Mouse (Mus musculus): ENCODE measurements around the gene Ubxn6.

Ubxn6 gene

GRCm38 (mm10) chr17:56055945-56056678, 18.7 kb downstream of the Ubxn6 start:
- no peak for DNase-seq (ENCODE audit: low spot score in 2 of 2)

GRCm38 (mm10) chr17:56054938-56055337, 19.9 kb downstream of the Ubxn6 start:
- DNase-seq (ENCODE audit: low spot score in 2 of 2): no peak

GRCm38 (mm10) chr17:56051369-56051768, 23.5 kb downstream of the Ubxn6 start:
- DNase-seq (ENCODE audit: low spot score in 2 of 2): no peak

GRCm38 (mm10) chr17:56040857-56041163, 34.0 kb downstream of the Ubxn6 start:
- DNase-seq (ENCODE audit: low spot score in 2 of 2): no peak

GRCm38 (mm10) chr17:56040030-56040856, 34.6 kb downstream of the Ubxn6 start, which contains the start of gene Chaf1a:
Chaf1a (plus strand) TSS chr17:56040439.
- DNase-seq (ENCODE audit: low spot score in 2 of 2): peak; percentile 94 to 96

- DNase-seq (ENCODE audit: low spot score in 2 of 2): no peak
Observed at GRCm38 (mm10) chr17:56039345-56039744, 35.5 kb downstream of the Ubxn6 start.

- DNase-seq (ENCODE audit: low spot score in 2 of 2): no peak
Observed at GRCm38 (mm10) chr17:56038583-56039261, 36.1 kb downstream of the Ubxn6 start.

GRCm38 (mm10) chr17:56036901-56037287, 37.9 kb downstream of the Ubxn6 start:
- DNase-seq (ENCODE audit: low spot score in 2 of 2): no peak

GRCm38 (mm10) chr17:56036176-56036900, 38.5 kb downstream of the Ubxn6 start, which contains the start of gene Sh3gl1:
Sh3gl1 (minus strand) TSS chr17:56036635.
- peak; percentile 98 to 99 for DNase-seq (ENCODE audit: low spot score in 2 of 2)

GRCm38 (mm10) chr17:56035216-56035615, 39.6 kb downstream of the Ubxn6 start:
- no peak for DNase-seq (ENCODE audit: low spot score in 2 of 2)

- DNase-seq (ENCODE audit: low spot score in 2 of 2): no peak
Observed at GRCm38 (mm10) chr17:56034726-56035100, 40.1 kb downstream of the Ubxn6 start.

GRCm38 (mm10) chr17:56034040-56034725, 40.6 kb downstream of the Ubxn6 start:
- no peak for DNase-seq (ENCODE audit: low spot score in 2 of 2)

- DNase-seq (ENCODE audit: low spot score in 2 of 2): peak; percentile 74 to 75
Observed at GRCm38 (mm10) chr17:56032831-56033230, 42.0 kb downstream of the Ubxn6 start.

- no peak for DNase-seq (ENCODE audit: low spot score in 2 of 2)
Observed at GRCm38 (mm10) chr17:56032127-56032733, 42.6 kb downstream of the Ubxn6 start.

GRCm38 (mm10) chr17:56031431-56031830, 43.4 kb downstream of the Ubxn6 start:
- DNase-seq (ENCODE audit: low spot score in 2 of 2): no peak

GRCm38 (mm10) chr17:56030919-56031318, 43.9 kb downstream of the Ubxn6 start:
- DNase-seq (ENCODE audit: low spot score in 2 of 2): peak; percentile 34 to 36

GRCm38 (mm10) chr17:56030238-56030870, 44.5 kb downstream of the Ubxn6 start:
- no peak for DNase-seq (ENCODE audit: low spot score in 2 of 2)

GRCm38 (mm10) chr17:56027801-56028441, 46.9 kb downstream of the Ubxn6 start:
- DNase-seq (ENCODE audit: low spot score in 2 of 2): no peak

- no peak for DNase-seq (ENCODE audit: low spot score in 2 of 2)
Observed at GRCm38 (mm10) chr17:56026881-56027280, 47.9 kb downstream of the Ubxn6 start.

- DNase-seq (ENCODE audit: low spot score in 2 of 2): no peak
Observed at GRCm38 (mm10) chr17:56026303-56026702, 48.5 kb downstream of the Ubxn6 start.

All from spleen, postnatal 36 days (tissue).